Mouse (Mus musculus) layer of hippocampus, adult 9-11 months (tissue): ENCODE measurements around the gene Romo1.
A peak's percentile ranks its signal among the peaks of the same experiment; 100 is the strongest.
"Not testable (repeated sequence)": the region's sequence is repeated elsewhere in the genome, so short reads cannot be mapped to it uniquely, and the experiment has no call there.

ENCODE experiments used
- DNase-seq: peaks from one replicate; pipeline ENCODE4 v3.0.0; 2022

Gene Romo1

DNA sequence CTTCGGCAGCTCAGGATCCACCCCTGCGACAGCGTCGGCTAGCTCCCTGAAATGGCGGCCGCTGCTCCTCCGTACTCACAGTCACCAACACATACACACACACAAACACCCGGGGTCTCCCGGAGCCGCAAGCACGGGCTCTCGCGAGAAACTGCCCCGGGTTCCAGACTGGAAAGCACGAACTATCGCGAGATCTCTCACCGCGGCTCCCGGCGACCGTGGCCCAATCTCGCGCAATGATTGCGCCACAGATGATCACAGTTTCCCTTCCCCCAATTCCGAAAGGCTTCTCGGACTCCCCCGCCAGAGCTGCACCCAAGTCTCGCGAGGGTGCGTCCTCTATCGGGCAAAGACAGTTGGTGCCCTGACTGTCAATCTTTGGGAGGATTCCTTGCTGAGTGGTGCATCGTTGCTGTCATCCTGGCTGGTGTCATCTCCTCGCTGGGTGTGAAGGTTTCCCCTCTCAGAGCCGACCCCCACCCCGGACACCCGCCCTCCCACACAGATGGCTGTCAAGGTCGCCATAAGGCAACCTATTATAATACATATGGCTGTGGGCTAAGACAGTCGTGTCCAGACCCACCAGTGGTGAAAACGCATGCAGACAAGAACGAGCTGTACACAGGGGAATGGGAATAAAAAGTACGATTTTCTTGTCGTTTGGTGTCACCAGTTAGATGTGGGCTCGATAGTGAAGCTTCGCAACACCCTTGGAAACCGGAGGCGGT is 36.4 kb downstream of the Romo1 start, which contains the start of gene Rbm39:
Gene Rbm39, minus strand, starts transcription at position 145 of the 728 bp plus-strand sequence.
- peak; percentile 100 for DNase-seq

DNA sequence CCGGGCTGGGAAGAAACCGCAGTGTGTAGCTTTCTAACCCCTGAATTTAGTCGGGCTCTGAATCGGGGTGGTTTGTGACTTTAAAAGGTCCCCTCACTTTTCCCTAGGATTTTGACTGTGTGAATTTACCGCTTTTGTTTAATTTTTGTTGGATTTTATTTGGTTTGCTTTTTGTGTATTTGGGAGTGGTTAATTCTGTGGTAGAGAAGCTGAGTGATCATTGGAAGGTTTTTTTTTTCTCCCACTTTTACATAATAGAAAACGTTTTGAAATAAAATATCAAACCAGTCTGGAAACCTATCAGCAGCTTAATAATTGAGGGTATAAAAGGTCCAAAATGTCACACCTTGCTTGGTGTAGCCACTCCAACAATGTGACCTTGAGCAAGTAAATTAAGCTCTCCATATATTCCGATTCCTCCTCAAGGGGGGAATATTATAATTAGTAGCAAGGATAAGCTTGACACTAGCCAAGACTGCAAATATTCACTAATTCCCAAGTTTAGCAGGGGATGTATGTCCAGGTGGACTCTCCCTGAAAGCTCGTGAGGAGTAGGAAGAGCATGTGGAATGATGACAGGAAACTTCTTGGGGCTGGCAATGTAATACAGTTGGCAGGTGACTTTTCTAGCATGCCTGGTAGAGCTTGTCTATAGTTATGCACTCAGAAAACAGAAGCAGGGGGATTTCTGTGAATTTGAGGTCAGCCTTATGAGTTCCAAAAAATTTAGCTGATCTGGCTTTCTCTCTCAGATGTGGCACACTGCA is 37.2 kb downstream of the Romo1 start:
- DNase-seq, result no peak

DNA sequence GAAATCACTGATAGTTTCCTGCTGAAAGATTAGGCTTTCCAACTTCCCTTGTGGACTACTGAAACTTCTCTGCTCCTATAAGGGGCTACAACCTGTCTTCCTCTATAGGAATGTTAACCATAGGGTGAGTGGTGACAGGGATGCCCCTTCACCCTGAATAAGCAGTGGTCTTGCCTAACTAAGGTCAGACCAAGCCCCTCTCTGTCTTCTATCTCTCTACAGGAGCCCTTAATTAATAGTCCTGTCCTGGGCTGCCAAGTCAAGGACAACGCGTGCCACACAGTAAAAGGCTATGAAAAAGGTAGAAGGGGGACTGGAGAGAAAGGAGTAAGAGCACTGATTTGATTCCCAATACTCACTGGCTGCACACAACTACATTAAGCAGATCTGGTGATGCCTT is 37.8 kb downstream of the Romo1 start:
- DNase-seq, result no peak

DNA sequence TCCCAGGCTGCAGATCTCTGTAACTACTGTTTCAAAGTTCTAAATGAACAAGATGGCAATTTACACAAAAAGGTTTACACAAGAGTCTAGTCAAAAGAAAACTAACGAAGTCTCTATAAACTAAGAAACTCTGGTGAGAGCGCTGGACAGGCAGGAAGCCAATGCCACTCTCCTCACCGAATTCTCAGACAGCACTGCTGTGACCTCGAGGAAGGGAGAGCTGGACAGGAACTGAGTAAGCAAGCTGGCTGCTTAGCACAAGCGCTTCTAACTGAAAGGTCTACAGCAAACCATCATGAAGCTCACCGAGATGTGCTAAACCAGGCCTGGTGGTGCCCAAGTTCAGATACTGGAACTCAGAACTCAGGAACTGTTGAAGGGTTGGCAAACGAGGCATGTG is 45.4 kb downstream of the Romo1 start:
- DNase-seq, result not testable (repeated sequence)

DNA sequence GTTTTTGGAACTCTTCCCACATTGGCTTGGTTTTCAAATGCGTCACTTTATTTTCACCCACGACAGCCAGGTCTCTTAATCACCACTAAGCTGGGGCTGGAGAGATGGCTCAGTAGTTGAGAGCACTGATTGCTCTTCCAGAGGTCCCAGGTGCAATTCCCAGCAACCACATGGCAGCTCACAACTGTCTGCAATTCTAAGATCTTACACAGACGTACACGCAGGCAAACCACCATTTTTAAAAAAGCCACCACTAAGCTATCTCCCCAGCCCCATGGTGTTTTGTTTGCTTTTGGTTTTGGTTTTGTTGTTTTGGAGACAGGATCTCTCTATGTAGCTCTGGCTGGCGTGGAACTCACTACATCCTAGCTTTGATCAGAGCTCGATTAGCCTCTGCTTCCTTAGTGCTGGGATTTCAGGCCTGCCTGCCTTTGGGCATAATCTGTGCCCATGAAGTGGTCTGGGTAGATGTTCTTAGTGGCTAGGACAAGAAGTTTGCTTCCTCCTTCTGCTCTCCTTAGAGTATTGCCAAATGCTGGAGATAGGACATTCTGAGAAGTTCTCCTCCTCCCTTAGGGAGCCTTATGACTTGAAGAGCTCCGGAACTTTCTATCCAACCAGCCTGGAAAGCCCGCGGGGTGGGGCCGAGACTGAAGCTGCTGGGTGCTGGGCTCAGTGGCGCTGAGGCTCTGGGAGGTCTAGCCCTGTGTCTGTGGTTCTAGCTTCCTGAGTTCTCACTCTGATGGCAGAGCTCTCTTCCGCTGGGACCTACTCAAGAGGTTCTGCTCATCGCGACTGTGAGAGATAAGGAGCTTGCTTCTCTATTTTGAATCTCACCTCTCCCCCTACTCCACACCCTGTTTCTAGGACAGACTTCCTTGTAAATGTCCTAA is 46.4 kb downstream of the Romo1 start:
- DNase-seq, result no peak

DNA sequence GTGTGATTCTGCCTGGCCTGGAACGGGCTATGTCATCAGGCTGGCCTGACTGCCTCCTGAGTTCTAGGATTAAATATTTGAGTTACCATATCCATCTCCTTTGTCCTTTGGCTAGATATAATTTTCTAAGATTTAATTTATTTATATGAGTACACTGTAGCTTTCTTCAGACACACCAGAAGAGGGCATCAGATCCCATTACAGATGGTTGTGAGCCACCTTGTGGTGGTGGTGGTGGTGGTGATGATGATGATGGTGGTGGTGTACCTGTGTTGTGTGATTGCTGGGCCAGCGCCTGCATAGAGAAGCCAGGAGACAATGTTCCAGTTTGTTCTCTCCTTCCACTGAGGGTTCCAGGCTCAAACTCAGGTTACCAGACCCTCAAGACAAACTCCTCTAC is 47.7 kb downstream of the Romo1 start:
- DNase-seq, result no peak

DNA sequence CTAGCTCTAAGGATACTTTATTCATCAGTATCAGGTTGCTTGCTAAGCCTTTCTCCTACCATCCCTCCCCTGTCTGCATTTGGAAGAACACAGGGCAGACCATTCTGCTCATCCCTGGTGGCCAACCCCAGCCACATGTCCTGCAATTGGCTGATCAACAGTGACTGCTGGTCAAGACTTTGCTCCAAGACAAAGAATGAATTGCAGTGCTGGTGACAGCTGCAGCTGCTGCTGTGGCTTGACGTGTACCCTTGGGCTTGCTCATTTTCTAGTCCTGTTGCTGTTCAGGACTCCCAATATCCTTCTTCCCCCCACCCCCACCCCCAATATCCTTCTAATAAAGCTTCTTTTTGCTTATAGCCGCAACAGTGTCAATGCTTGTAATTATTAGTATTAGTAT is 48.2 kb downstream of the Romo1 start:
- DNase-seq, result no peak

DNA sequence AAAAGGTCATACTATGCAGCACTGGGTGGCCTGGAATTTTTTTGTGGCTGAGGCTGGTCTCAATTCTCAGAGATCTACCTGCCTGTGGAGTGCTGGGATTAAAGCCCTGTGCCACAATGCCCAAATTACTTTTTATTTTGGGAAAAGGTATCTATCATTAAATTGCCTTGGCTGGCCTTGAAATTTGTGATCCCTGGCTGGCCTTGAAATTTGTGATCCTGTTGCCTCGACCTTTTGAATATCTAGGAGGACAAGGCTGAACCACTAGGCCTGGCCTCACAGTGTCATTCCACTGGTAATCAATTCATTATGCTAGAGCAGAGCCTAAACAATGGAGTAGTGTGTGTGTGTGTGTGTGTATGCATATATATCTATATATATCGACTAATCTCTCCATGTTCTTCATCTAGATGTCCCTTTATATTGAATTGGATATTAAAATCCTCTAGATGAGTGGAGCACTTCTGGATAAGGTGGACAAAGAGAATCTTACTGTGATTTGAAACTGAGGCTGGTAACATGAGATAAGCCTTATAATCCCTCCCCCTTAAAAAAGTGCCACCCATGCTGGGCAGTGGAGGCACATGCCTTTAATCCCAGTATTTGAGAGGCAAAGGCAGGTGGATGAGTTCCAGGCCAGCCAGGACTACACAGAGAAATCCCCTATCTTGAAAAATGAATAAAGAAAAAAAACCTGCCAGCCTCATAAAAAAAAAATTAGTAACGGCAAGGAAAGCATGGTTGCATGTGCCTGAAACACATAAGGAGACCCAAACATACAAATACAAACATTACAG is 49.4 kb downstream of the Romo1 start:
- no peak for DNase-seq

DNA sequence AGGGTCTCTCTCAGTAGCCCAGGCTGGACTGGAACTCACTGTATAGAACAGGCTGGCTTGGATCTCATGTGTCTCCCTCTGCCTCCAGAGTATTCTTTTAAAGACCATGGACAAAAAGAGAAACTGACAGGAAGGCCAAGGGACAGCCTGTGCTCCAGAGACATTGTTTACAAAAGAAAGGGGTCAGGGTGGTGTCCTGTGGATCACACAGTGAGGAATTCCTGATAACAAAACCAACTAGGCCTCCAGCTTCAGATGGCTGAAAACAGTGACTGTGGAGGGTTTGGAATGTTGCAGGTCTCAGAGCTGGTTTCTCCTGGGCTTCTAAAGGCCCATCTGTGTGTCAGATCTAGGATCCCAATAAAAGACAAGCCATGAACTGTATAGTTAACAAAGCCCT is 50.7 kb downstream of the Romo1 start:
- no peak for DNase-seq
